Mouse (Mus musculus) forebrain, embryonic 16.5 days (tissue): ENCODE results near the gene Tirap. TPM values are rescaled to one million over a fixed set of nuclear protein-coding genes. Genes with fewer than 3 reads are reported as not detected.
"Not testable (repeated sequence)": the region's sequence is repeated elsewhere in the genome, so short reads cannot be mapped to it uniquely, and the experiment has no call there.

ENCODE experiments used
- ATAC-seq: fragments of 200-750 bp; cut with Nextera tagmentation; 2 replicates; pipeline ENCODE4 v1.8.0; 2017; ENCODE audit warnings: mild to moderate bottlenecking, moderate library complexity
- H3K27ac ChIP-seq: fragments of 300-500 bp; sonication (generic); 2 replicates; pipeline ENCODE4 v1.5.1; 2014; ENCODE audit warnings: low read length, control low read depth
- H3K27me3 ChIP-seq: fragments of 300-500 bp; sonication (generic); replicated peaks from 2 replicates; pipeline ENCODE4 v1.6.1; 2014; ENCODE audit warnings: low read length; ENCODE audit not compliant: control insufficient read depth, insufficient read depth
- H3K36me3 ChIP-seq: fragments of 300-500 bp; sonication (generic); 2 replicates; pipeline ENCODE4 v1.6.1; 2014; ENCODE audit not compliant: control insufficient read depth, insufficient read depth
- H3K4me1 ChIP-seq: fragments of 300-500 bp; sonication (generic); replicated peaks from 2 replicates; pipeline ENCODE4 v1.6.1; 2014; ENCODE audit warnings: low read length; ENCODE audit not compliant: control insufficient read depth, insufficient read depth
- H3K4me2 ChIP-seq: fragments of 300-500 bp; sonication (generic); 2 replicates; pipeline ENCODE4 v1.6.1; 2014; ENCODE audit warnings: mild to moderate bottlenecking, low read length, control low read depth
- H3K4me3 ChIP-seq: fragments of 300-500 bp; sonication (generic); replicated peaks from 2 replicates; pipeline ENCODE4 v1.5.1; 2014; ENCODE audit warnings: mild to moderate bottlenecking, low read length, control low read depth
- H3K9ac ChIP-seq: fragments of 300-500 bp; sonication (generic); replicated peaks from 2 replicates; pipeline ENCODE4 v1.6.1; 2014; ENCODE audit warnings: low read depth, low read length, control low read depth
- H3K9me3 ChIP-seq: fragments of 300-500 bp; sonication (generic); 2 replicates; pipeline ENCODE4 v1.6.1; 2016; ENCODE audit warnings: low read length; ENCODE audit not compliant: control insufficient read depth
- WGBS: fragments of 180-500 bp; shearing (Covaris S2); extraction: QIAGEN DNeasy Blood & Tissue Kit; methylation state at CpG from one replicate; pipeline ENCODE4 v1.1.7; 2014; 5-methylcytosine and 5-hydroxymethylcytosine counted together
- polyA plus RNA-seq: library from polyadenylated mRNA; unstranded; fragments of >200 nt; fragmentation: Nextera tagmentation; extraction: Ambion mirVana; gene quantifications from 2 replicates; pipeline ENCODE4 v1.2.1, GENCODE M21; 2015

The Tirap gene
- polyA plus RNA-seq, 1 experiment from 2014 or later = 4.2 TPM

GRCm38 (mm10) chr9:35160662-35161061 is 39.4 kb downstream of the Tirap start:
- Histone ChIP-seq H3K4me2 (no peak overlapping the region), H3K4me3 (no peak overlapping the region), H3K9ac (no peak overlapping the region), H3K27me3 (no peaks in the 10 kb centered on the region), H3K4me1 (no peaks in the 10 kb centered on the region), H3K9me3 (no peaks in the 10 kb centered on the region), H3K27ac (no peak overlapping the region), H3K36me3 (no peaks in the 10 kb centered on the region)
- WGBS = 68% methylated on average over 2 of the region's 2 CpGs
- ATAC-seq = no peak

GRCm38 (mm10) chr9:35158477-35158876 is 41.6 kb downstream of the Tirap start:
- H3K9ac ChIP-seq = no peak overlapping the region
- 91% methylated on average over 3 of the region's 3 CpGs for WGBS

GRCm38 (mm10) chr9:35156862-35157261 is 43.2 kb downstream of the Tirap start:
- no peaks in the 10 kb centered on the region for H3K9me3 ChIP-seq
- H3K4me2 ChIP-seq = no peak overlapping the region
- no peaks in the 10 kb centered on the region for H3K36me3 ChIP-seq
- 93% methylated on average over 4 of the region's 4 CpGs for WGBS
- no peaks in the 10 kb centered on the region for H3K27me3 ChIP-seq
- H3K4me1 ChIP-seq = no peaks in the 10 kb centered on the region
- no peak overlapping the region for H3K9ac ChIP-seq
- no peak for ATAC-seq
- no peak overlapping the region for H3K27ac ChIP-seq
- no peak overlapping the region for H3K4me3 ChIP-seq

More at GRCm38 (mm10) chr9:35158477-35158876, 41.6 kb downstream of the Tirap start:
- H3K27me3 ChIP-seq = no peaks in the 10 kb centered on the region
- H3K27ac ChIP-seq = no peak overlapping the region
- ATAC-seq = no peak
- H3K4me1 ChIP-seq = no peaks in the 10 kb centered on the region
- H3K4me2 ChIP-seq = no peak overlapping the region
- H3K9me3 ChIP-seq = no peaks in the 10 kb centered on the region
- no peaks in the 10 kb centered on the region for H3K36me3 ChIP-seq
- H3K4me3 ChIP-seq = no peak overlapping the region

GRCm38 (mm10) chr9:35156002-35156710 is 43.9 kb downstream of the Tirap start:
- Histone ChIP-seq H3K4me3 (no peak overlapping the region), H3K27me3 (no peaks in the 10 kb centered on the region), H3K27ac (no peak overlapping the region), H3K36me3 (no peaks in the 10 kb centered on the region), H3K9ac (no peak overlapping the region), H3K4me1 (no peaks in the 10 kb centered on the region), H3K4me2 (no peak overlapping the region), H3K9me3 (no peaks in the 10 kb centered on the region)
- WGBS = 92% methylated on average over 5 of the region's 5 CpGs
- ATAC-seq = no peak

- Histone ChIP-seq H3K27ac (no peak overlapping the region), H3K27me3 (no peaks in the 10 kb centered on the region), H3K9me3 (no peaks in the 10 kb centered on the region), H3K4me1 (no peaks in the 10 kb centered on the region), H3K9ac (no peak overlapping the region), H3K4me2 (no peak overlapping the region), H3K36me3 (no peaks in the 10 kb centered on the region), H3K4me3 (no peak overlapping the region)
- ATAC-seq = no peak
- 97% methylated on average over 1 of the region's 1 CpGs for WGBS
Observed at GRCm38 (mm10) chr9:35152923-35153322, 47.2 kb downstream of the Tirap start.

- not testable (repeated sequence) for H3K27me3 ChIP-seq, ATAC-seq, H3K4me3 ChIP-seq, H3K27ac ChIP-seq, H3K36me3 ChIP-seq, H3K9me3 ChIP-seq, H3K4me2 ChIP-seq, H3K4me1 ChIP-seq, H3K9ac ChIP-seq
Observed at GRCm38 (mm10) chr9:35148822-35149221, 51.3 kb downstream of the Tirap start.

- not testable (repeated sequence) for H3K27me3 ChIP-seq, H3K4me1 ChIP-seq, H3K36me3 ChIP-seq, H3K9me3 ChIP-seq, ATAC-seq, H3K9ac ChIP-seq, H3K27ac ChIP-seq, H3K4me2 ChIP-seq, H3K4me3 ChIP-seq
- WGBS = 96% methylated on average over 14 of the region's 14 CpGs
Observed at GRCm38 (mm10) chr9:35147261-35147660, 52.8 kb downstream of the Tirap start.

- 84% methylated on average over 1 of the region's 1 CpGs for WGBS
Observed at GRCm38 (mm10) chr9:35145829-35146228, 54.3 kb downstream of the Tirap start.

GRCm38 (mm10) chr9:35145118-35145517 is 55.0 kb downstream of the Tirap start:
- Histone ChIP-seq H3K4me3 (no peak overlapping the region), H3K4me2 (no peak overlapping the region), H3K4me1 (no peaks in the 10 kb centered on the region), H3K27me3 (no peaks in the 10 kb centered on the region), H3K27ac (no peak overlapping the region), H3K9ac (no peak overlapping the region), H3K36me3 (no peaks in the 10 kb centered on the region), H3K9me3 (no peaks in the 10 kb centered on the region)
- ATAC-seq = no peak
- WGBS = 92% methylated on average over 9 of the region's 9 CpGs

More at GRCm38 (mm10) chr9:35145829-35146228, 54.3 kb downstream of the Tirap start:
- Histone ChIP-seq H3K27me3 (no peaks in the 10 kb centered on the region), H3K27ac (no peak overlapping the region), H3K9me3 (no peaks in the 10 kb centered on the region), H3K9ac (no peak overlapping the region), H3K4me2 (no peak overlapping the region), H3K4me1 (no peaks in the 10 kb centered on the region), H3K4me3 (no peak overlapping the region), H3K36me3 (no peaks in the 10 kb centered on the region)
- ATAC-seq = no peak

- H3K9ac ChIP-seq = no peak overlapping the region
- ATAC-seq = no peak
- H3K9me3 ChIP-seq = no peaks in the 10 kb centered on the region
- no peaks in the 10 kb centered on the region for H3K4me1 ChIP-seq
- no peaks in the 10 kb centered on the region for H3K36me3 ChIP-seq
- H3K27ac ChIP-seq = no peak overlapping the region
- 91% methylated on average over 2 of the region's 2 CpGs for WGBS
- no peak overlapping the region for H3K4me2 ChIP-seq
- H3K4me3 ChIP-seq = no peak overlapping the region
- no peaks in the 10 kb centered on the region for H3K27me3 ChIP-seq
Observed at GRCm38 (mm10) chr9:35142221-35142620, 57.9 kb downstream of the Tirap start.
